Mouse (Mus musculus) right cerebral cortex, postnatal 14 days (tissue): ENCODE measurements around the gene Armc8.

Experiments used
- DNase-seq: peaks from one replicate; pipeline ENCODE4 v3.0.0; 2022

Gene Armc8

DNA sequence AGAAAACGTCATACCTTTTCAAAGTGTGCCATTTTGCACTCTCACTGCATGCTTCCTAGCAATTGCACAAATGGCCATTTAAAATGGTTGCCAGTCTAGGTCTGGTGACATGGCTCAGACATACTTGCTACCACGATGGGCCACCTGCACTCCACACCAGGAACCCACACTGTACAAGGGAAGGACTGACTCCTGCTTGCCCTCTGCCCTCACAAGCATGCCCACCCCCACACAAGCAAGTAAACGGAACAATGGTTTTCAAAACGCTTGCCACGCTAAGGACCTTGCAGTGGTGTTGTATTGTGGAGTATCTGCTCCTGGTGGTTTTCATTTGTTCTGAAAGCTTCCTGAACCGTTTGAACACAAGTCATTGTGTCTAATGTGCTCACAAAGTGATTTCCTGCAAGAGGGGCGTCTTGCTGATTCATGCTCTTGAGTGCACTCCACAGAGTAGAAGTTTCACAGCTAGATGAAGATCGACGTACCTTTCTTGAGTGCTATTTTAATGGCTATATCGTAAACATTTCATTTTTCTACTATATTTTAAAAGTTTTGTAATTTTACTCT, 76.0 kb downstream of the Armc8 start:
- no peak for DNase-seq

GRCm38 (mm10) chr9:99491050-99491449, 77.6 kb downstream of the Armc8 start:
- DNase-seq: no peak

DNA sequence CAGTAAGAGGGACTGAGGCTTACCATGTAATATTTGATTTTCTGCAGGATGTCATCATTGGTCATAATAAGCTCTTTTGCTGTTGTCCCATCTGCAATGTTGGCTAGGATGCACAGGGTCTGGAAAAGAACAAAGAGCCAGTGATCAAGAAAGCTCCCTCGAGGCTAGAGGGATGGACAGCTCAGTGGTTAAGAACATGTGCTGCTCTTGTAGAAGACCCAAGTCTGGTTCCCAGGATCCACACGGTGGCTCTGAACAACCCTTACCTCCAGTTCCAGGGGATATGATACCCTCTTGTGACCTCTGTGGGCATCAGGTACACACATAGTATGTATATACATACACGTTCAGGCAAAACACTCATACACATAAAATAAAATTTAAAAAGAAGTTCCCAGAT, 80.9 kb downstream of the Armc8 start:
- no peak for DNase-seq

DNA sequence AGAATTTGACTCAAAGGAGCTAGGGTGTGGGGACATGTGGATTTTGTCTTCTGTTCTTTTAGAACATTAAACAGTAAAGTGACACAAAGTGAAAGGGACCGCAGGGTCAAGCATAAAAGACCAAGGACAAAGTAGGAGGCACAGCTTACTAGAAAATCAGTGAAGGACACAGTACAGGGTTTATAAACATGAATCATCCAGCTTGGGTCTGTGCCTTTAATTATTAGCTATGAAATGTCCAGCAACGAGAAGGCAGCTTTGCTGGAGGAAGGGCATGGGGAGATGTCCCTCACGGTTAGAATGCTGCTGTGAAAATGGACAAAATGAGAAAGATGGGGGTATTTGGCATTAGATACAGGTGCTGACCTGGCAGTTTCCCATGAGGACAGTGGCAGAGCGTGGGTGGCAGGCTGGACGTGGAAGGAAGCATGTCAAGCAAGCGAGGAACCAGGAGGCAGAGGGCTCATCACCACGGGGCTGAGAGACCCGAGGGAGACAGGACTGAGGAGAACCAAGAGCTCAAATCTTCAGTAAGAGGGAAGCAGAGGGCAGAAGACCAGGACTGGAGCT, 81.5 kb downstream of the Armc8 start:
- DNase-seq: no peak

DNA sequence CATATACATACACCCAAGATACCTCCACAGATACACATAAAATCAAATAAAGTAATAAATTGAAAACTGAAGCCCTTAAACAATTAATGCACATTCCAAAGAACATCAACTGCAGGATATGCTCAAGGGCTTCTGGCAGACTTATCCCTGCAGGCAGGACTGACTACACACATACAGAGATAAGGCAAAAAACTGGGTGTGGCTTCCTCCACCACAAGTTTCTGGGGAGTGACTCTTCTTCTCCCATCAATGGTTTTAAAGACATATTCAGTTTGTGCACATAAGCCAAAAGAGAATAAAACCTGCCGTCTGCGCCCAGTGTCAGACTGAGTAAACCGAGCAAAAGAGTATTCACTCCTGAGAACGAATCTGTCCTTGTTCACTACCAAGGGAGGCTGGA, 83.6 kb downstream of the Armc8 start:
- DNase-seq: no peak

DNA sequence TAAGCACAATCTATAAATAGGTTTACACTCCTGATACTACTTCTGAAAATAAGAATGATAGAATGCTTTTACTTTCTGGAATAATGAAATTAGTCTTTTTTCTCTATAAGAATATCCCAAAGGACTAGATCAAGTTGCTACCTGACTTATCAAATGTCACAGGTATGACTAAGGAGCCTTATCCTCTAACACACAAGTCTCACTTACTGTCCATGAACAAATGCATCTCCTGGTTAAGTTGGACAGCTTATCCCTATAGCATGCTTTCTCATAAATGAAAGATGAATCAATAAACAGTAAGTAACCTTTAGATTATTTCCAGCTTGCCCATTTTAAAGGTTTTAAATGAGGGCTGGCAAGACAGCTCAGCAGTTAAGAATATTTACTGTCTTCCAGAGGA, 84.1 kb downstream of the Armc8 start:
- DNase-seq: no peak

DNA sequence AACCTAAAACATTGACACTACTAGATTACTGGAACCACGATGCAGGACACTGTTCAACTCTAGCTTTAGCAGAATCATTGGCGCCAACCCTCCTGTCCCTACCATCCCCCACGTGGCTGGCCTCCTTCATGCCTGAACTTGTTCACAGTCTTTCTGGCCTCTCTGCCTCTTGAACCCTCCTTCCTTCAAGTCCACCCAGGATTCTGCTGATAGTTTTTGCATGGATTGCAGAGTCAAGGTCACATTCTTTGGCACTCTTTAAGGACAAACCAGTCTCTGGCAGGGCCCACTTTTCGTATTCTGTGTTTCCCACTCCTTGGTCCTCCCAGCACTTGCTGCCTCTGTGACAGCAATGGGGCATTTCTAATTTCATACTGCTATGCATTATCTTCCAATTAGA, 85.5 kb downstream of the Armc8 start:
- no peak for DNase-seq

GRCm38 (mm10) chr9:99480764-99481163, 87.9 kb downstream of the Armc8 start:
- peak; percentile 38 for DNase-seq

GRCm38 (mm10) chr9:99479181-99479711, 89.5 kb downstream of the Armc8 start:
- DNase-seq: peak; percentile 26

GRCm38 (mm10) chr9:99471334-99471733, 97.4 kb downstream of the Armc8 start:
- no peak for DNase-seq

GRCm38 (mm10) chr9:99470347-99471092, 98.2 kb downstream of the Armc8 start:
- no peak for DNase-seq

DNA sequence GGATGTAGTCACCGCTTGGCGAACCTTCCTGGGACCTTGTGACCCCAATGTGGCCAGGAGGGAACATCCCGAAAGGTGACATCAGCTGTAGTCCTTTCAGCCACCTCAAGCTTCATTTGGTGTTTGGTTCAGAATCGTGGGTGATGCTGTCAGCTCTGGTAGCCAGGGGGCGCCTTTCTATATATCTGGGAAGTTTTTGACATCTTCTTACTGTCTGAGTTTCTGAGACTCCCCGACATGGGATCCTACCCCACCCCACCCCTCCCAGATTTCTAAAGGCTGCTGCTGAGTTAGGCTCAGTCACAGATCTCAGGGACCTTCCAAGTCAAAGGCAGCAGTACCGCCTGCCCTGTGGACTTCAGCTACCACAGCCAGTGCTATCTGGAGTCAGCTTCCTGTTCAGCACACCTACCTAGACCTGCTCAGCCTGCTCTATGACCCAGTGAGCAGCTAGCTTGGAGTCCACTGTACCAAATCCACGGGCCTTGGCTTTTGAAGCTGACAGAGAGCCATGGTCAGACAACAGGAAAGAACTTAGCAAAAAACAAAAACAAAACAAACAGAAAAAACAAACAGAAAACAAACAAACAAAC, 98.9 kb downstream of the Armc8 start:
- DNase-seq: no peak

DNA sequence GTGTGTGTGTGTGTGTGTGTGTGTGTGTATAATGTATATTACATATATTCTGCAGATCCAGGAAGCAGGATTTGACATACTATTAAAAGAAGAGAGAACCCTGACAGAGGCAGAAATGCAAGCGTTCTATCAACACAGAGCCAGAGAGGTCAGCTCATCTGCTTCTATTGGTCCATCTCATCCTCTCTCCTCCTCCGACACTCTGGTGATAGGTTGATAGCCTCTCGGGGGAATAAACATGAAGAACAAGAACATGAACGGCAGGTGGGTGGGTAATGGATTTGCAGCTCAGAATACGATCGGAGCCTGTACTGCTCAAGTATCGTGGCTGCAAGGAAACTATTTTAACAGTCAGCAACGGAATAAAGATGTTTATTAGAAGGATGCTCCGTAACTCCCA, 100.1 kb downstream of the Armc8 start:
- DNase-seq: no peak

GRCm38 (mm10) chr9:99464876-99465275, 103.8 kb downstream of the Armc8 start:
- no peak for DNase-seq

- DNase-seq: no peak
Observed at GRCm38 (mm10) chr9:99459730-99460129, 109.0 kb downstream of the Armc8 start.

DNA sequence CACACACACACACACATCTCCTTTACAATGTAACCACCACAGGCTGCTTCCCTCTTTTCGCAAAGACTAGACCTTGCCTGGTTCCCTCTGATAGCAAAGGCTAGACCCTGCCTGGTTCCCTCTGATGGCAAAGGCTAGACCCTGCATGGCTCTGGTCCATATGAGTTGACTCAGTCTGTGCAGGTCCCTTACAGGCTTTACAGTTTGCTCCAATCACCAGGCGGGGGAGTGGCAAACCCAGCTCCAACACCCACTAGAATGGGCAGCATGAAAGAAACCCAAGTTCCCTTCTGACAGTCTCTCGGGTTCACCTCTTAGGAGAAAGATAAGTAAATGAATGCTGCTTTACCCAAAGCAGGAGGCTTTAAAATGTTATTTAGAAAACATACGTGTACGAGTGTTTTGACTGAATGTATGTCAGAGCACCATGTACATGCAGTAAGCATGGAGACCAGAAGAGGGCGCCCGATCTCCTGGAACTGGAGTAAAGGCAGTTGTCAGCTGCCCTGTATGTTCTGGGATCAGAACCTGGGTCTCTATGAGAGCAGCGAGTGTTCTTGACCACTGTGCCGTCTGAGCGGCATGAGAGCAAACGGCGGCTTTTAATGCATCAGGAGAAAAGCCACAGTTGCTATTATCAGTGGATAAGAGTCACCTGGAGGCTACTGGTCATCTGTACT, 110.0 kb downstream of the Armc8 start:
- peak; percentile 63 for DNase-seq

DNA sequence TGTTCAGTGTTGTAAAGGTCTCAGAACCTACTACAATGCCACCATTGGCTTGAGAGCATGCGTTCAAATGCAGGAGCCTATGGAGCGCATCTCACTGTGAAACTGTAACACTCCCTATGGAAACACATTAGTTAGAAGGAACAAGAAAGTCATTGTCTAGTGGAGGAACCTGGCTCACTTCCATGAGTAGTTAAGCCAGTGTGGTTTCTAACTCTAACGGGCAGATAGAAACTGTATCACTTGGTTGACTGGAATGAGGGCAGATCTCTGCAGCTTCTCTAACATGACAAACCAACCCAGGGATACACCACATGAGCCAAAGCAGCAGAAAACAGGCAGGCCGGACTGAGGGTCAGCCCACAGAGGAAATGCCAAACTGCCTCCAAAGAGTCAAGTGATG, 114.5 kb downstream of the Armc8 start:
- no peak for DNase-seq

GRCm38 (mm10) chr9:99451161-99451560, 117.5 kb downstream of the Armc8 start, which contains the start of gene Nme9:
Gene Nme9 (plus strand): TSS chr9:99451475.
- DNase-seq: peak; percentile 34

DNA sequence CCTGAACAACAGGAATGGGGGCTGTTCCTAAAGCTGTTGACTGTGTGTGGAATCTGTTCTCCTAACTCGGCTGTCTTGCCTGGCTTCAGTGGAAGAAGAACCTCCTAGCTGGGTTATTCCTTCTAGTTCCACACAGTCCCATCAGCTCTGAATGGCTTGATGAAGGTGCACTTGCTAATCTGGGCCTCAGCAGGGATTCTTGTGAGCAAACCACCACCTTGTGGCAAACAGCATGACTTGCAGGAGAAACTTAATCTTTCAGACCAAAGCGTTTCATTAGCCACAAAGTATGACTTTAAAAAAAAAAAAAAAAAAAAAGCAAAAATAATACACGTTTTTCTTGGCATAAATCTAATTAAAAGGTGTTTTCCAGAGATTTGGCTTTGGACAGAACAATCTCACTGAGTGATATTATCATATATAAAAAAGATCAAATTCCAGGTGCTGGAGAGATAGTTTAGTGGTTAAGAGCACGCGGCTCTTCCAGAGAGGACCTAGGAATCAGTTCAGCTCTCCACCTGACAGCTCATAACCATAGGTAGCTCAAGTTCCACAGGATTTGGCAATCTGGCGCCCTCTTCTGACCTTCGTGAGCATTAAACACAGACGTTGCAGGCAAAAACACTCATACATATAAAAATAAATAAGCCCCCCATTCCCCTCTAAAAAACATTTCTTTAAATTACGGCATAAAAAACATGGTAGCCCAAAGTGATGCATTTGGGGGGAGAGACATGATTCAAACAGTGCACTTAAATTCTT, 118.6 kb downstream of the Armc8 start:
- DNase-seq: no peak

GRCm38 (mm10) chr9:99447323-99447722, 121.4 kb downstream of the Armc8 start:
- no peak for DNase-seq

DNA sequence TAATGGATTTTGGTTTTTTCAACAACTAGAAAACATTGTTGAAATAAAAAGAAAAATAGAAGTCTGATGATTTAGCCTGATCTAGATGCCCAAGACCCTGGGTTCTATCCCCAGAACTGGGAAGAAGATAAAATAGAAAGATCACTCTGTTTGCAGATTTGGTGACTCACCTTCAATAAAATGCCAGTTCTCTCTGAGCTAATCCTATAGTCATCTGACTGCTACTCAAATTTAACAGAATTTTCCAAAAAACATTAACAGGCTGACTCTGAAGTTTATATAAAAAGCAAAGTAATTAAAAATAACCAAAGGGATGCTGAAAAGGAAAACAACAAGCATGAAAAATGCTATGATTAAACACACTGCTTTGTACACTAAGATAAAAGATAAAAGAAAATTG, 122.4 kb downstream of the Armc8 start:
- DNase-seq: no peak

DNA sequence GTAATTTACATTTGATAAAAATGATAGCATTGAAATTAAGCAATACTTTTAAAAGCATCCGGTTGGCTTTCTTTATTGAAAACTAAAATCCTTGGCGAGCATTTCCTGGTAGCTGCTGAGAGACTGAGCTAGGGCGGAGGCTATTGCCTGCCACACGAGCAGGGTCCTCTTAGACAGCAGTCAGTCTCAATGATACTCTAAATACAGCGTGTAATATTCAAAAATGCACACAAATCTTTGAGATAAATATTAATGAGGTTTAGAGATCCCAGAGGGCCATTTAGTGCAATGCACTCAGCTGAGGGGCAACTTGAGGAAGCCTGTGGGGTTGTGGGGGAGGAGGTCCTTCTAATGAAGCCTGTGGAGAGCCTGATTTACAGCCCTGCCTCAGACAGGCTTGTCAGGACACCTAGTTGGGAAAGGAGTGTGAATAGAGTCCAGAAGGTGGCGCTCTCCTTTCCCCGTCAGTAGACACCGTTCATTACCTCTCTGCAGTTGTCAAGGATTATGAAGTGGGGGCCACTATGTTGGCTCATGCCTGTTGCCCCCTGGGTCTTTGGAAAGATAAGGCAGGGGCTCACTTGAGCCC, 124.0 kb downstream of the Armc8 start:
- no peak for DNase-seq
